Mouse (Mus musculus): ENCODE data around the gene Tmem262. TPM values are rescaled to one million over a fixed set of nuclear protein-coding genes. Genes with fewer than 3 reads are reported as not detected.

Tmem262 gene
- polyA plus RNA-seq, 1 experiment from 2014 or later: not detected

DNA sequence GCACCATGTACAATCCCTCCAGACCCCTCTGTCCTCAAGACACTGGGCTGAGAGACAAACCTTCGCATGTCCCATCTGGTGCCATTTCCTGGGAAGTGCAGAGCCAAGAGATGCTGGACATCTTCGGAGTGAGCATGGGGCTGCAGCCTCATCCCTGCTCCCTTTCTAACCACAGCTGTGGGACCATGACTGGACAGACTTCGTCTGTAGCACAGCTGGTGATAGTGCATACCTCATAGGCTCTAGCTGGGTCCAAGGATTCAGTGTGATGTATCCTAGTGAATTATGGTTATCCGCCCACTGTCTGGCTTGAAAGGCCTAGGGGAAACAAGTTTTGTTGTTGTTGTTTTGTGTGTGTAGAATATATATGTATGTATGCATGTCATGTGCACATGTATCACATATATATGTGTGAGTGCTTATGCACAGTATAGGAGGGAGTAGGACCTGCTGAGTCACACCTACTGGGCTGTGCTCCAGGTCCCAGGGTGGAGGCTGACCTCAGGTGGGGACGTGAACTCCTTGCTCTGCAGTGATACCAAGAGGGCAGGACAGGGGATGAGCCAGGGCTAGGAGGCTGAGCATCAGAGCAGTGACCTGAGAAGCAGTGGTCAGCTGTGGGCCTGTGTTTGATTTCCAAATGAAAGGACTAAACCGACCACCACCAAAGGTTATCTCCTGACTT is 22.5 kb downstream of the Tmem262 start:
- peaks cover 3% of the 10 kb centered on the region for H3K36me3 ChIP-seq (ENCODE audit: control insufficient read depth, insufficient read depth, low read length)
- no peak overlapping the region for H3K27ac ChIP-seq (replicated peaks; ENCODE audit: low read depth, low read length)
- ATAC-seq (ENCODE audit: insufficient number of reproducible peaks, low FRiP score, low TSS enrichment, low read depth) (no peak), DNase-seq (ENCODE audit: low spot score) (no peak)
- H3K27me3 ChIP-seq (ENCODE audit: control insufficient read depth, insufficient read depth, low read length): no peaks in the 10 kb centered on the region
- H3K4me3 ChIP-seq (ENCODE audit: low read depth, low read length): no peak overlapping the region
- no peak overlapping the region for H3K4me2 ChIP-seq (ENCODE audit: low read depth, severe bottlenecking)
- WGBS: 78% methylated on average over 6 of the region's 6 CpGs
- H3K9me3 ChIP-seq (ENCODE audit: control insufficient read depth, low read length): no peaks in the 10 kb centered on the region
- H3K9ac ChIP-seq (ENCODE audit: low read length): no peak overlapping the region
- H3K4me1 ChIP-seq (ENCODE audit: control insufficient read depth, insufficient read depth, low read length): no peaks in the 10 kb centered on the region

DNA sequence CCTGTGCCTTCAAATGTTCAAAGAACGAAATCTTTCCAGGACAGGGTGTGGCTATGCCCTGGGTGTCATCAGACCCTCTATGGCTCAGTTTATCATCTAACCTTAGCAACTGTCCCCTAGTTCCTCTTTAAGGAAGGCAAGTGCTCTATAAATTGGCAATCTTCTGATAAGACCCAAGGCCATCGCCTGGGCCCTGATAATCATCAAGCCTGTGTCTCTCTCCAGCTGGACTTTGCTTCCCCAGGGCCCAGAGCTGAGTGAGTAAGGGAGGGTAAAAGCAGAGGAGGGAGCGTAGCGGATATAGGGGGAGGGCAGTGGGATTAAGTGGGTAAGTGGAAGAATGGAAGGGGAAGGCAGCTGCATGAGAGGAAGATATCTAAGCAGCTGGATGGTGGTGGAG is 24.6 kb downstream of the Tmem262 start:
- WGBS: 88% methylated on average over 4 of the region's 4 CpGs
- ATAC-seq (ENCODE audit: insufficient number of reproducible peaks, low FRiP score, low TSS enrichment, low read depth): no peak

DNA sequence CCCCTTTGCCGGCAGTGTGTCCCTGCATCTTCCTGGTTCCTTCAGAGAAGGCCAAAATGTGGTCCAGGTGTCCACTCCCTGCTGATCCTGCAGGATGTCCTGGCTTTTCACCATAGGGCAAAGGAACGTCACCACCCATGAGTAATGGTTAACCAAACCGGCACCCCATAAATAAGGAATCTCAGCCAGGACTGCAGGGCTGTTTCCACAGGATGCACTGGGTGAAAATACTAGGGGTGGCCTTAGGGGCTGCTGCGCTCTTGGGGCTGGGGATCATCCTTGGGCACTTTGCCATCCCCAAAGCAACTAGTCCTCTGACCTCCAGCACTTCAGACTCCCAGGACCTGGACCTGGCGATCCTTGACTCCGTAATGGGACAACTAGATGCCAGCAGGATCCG is 25.8 kb downstream of the Tmem262 start, which contains the start of gene Naaladl1:
TSS of gene Naaladl1 (plus strand) at position 197 of the 400 bp plus-strand sequence.
- Histone ChIP-seq H3K9me3 (ENCODE audit: control insufficient read depth, low read length) (no peaks in the 10 kb centered on the region), H3K4me3 (ENCODE audit: low read depth, low read length) (no peak within 1 kb of the TSS), H3K27ac (replicated peaks; ENCODE audit: low read depth, low read length) (no peak within 1 kb of the TSS), H3K4me1 (ENCODE audit: control insufficient read depth, insufficient read depth, low read length) (no peaks in the 10 kb centered on the region), H3K4me2 (ENCODE audit: low read depth, severe bottlenecking) (no peak within 1 kb of the TSS), H3K9ac (ENCODE audit: low read length) (no peak within 1 kb of the TSS), H3K27me3 (ENCODE audit: control insufficient read depth, insufficient read depth, low read length) (no peaks in the 10 kb centered on the region), H3K36me3 (ENCODE audit: control insufficient read depth, insufficient read depth, low read length) (no peaks in the 10 kb centered on the region)
- DNase-seq (ENCODE audit: low spot score) (no peak), ATAC-seq (ENCODE audit: insufficient number of reproducible peaks, low FRiP score, low TSS enrichment, low read depth) (no peak)
- WGBS: 81% methylated on average over 7 of the region's 7 CpGs

More for the DNA sequence above, 24.6 kb downstream of the Tmem262 start:
- H3K9me3 ChIP-seq (ENCODE audit: control insufficient read depth, low read length): no peaks in the 10 kb centered on the region
- no peak for DNase-seq (ENCODE audit: low spot score)
- no peaks in the 10 kb centered on the region for H3K27me3 ChIP-seq (ENCODE audit: control insufficient read depth, insufficient read depth, low read length)
- no peak overlapping the region for H3K9ac ChIP-seq (ENCODE audit: low read length)
- H3K4me3 ChIP-seq (ENCODE audit: low read depth, low read length): no peak overlapping the region
- H3K4me2 ChIP-seq (ENCODE audit: low read depth, severe bottlenecking): no peak overlapping the region
- H3K27ac ChIP-seq (replicated peaks; ENCODE audit: low read depth, low read length): no peak overlapping the region
- H3K36me3 ChIP-seq (ENCODE audit: control insufficient read depth, insufficient read depth, low read length): peaks cover 3% of the 10 kb centered on the region
- no peaks in the 10 kb centered on the region for H3K4me1 ChIP-seq (ENCODE audit: control insufficient read depth, insufficient read depth, low read length)

DNA sequence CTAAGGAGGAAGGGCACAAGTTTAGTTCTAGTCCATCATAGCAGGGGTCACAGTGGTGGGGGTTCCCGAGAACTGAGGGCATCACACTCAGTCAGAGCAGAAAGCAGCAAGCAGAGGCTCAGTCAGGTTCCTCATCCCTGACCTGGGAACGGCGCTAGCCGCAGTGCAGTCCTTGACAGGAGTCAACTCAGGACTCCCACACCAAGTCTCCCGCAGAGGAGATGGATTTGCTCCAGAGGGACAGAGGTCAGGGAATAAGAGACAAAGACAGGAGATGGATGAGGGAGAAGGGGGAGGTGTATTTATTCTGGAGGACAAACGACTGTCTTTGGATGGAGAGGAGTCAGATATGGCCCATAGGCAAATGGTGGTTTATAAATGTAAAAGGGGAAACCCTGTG is 33.3 kb downstream of the Tmem262 start:
- peaks cover 10% of the 10 kb centered on the region; the same call in 1 of the 2 replicates for H3K36me3 ChIP-seq (ENCODE audit: control insufficient read depth, insufficient read depth, low read length)
- no peaks in the 10 kb centered on the region for H3K9me3 ChIP-seq (ENCODE audit: control insufficient read depth, low read length)
- 63% methylated on average over 6 of the region's 6 CpGs for WGBS
- no peak overlapping the region for H3K27ac ChIP-seq (replicated peaks; ENCODE audit: low read depth, low read length)
- H3K4me3 ChIP-seq (ENCODE audit: low read depth, low read length): no peak overlapping the region
- no peaks in the 10 kb centered on the region for H3K27me3 ChIP-seq (ENCODE audit: control insufficient read depth, insufficient read depth, low read length)
- H3K9ac ChIP-seq (ENCODE audit: low read length): no peak overlapping the region
- no peak for ATAC-seq (ENCODE audit: insufficient number of reproducible peaks, low FRiP score, low TSS enrichment, low read depth)
- H3K4me1 ChIP-seq (ENCODE audit: control insufficient read depth, insufficient read depth, low read length): peaks cover 3% of the 10 kb centered on the region
- no peak overlapping the region for H3K4me2 ChIP-seq (ENCODE audit: low read depth, severe bottlenecking)
- no peak for DNase-seq (ENCODE audit: low spot score)

DNA sequence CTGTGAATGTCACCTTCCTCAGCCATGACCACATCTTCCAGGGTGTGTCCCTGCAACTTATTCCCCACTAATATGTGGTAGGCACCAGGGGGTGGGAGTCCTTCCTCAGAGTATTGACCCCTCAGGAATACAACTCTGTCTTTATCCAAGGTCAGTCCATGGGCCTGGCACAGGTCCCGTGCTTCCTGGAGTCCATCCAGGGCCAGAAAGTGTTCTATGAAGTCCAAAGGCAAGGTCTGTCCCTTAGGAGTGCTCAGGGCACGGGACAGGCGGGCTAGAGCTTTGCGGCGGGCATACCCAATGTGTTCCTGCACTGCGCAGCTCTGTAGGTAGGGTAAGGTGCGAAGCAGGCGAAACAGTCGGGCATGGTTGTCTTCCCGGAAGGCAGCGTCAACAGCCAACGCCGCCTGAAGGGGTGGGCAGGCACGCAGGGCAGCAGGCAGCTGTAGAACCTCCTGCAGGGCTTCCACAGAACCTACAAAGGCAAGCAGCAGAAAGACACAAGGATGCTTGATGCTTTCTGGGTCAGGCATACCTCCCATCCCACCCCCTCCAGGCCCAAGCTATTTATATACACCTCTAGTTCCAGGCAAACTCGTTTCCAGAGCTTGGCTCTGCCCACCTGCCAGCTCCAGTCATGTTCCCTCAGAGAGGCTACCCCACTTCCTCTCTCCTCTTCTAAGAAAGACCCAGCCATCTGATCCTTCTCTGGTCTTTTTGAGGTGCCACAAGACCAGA is 36.4 kb downstream of the Tmem262 start:
- no peak overlapping the region for H3K4me3 ChIP-seq (ENCODE audit: low read depth, low read length)
- no peak overlapping the region; the same call in 1 of the 2 replicates for H3K9ac ChIP-seq (ENCODE audit: low read length)
- no peak for ATAC-seq (ENCODE audit: insufficient number of reproducible peaks, low FRiP score, low TSS enrichment, low read depth)
- no peaks in the 10 kb centered on the region for H3K27me3 ChIP-seq (ENCODE audit: control insufficient read depth, insufficient read depth, low read length)
- H3K36me3 ChIP-seq (ENCODE audit: control insufficient read depth, insufficient read depth, low read length): peaks cover 13% of the 10 kb centered on the region
- DNase-seq (ENCODE audit: low spot score): no peak
- no peak overlapping the region for H3K4me2 ChIP-seq (ENCODE audit: low read depth, severe bottlenecking)
- peaks cover 3% of the 10 kb centered on the region for H3K4me1 ChIP-seq (ENCODE audit: control insufficient read depth, insufficient read depth, low read length)
- no peaks in the 10 kb centered on the region for H3K9me3 ChIP-seq (ENCODE audit: control insufficient read depth, low read length)
- no peak overlapping the region for H3K27ac ChIP-seq (replicated peaks; ENCODE audit: low read depth, low read length)
- 91% methylated on average over 15 of the region's 15 CpGs for WGBS

DNA sequence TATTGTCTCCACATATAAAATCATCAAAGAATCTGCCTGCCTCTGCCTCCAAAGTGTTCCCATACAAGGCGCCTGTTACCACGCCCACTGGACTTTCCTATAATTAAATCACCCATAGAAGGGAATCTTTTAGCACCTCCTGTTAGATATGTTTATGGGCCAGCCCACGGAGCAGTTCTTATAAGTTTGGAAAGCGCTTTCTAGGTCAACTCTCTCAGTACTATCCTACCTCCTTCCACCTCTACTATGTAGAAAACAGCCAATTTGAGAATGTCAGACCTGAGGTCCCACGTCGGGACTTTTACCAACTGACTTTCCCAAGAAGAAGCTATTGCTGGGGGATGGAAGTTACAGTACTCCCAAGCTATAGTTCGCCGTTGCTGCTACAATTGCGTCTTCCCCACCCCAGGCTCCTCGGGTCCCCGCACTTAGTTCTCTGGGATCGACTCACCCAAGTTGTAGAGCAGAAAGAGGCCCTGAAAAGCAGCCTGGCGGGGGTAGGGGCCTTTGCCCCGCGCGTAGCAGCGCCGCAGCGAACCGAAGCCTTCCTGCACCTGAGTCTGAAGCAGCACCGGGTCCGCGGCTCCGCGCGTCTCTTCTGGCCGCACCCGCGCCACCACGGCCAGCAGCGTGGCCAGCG is 37.6 kb downstream of the Tmem262 start:
- H3K9ac ChIP-seq (ENCODE audit: low read length): peak overlapping the region; percentile 87
- peaks cover 13% of the 10 kb centered on the region for H3K36me3 ChIP-seq (ENCODE audit: control insufficient read depth, insufficient read depth, low read length)
- H3K4me1 ChIP-seq (ENCODE audit: control insufficient read depth, insufficient read depth, low read length): peaks cover 3% of the 10 kb centered on the region
- H3K4me3 ChIP-seq (ENCODE audit: low read depth, low read length): peak overlapping the region; percentile 69
- peak overlapping the region; percentile 96 for H3K27ac ChIP-seq (replicated peaks; ENCODE audit: low read depth, low read length)
- H3K4me2 ChIP-seq (ENCODE audit: low read depth, severe bottlenecking): peak overlapping the region; percentile 90
- ATAC-seq (ENCODE audit: insufficient number of reproducible peaks, low FRiP score, low TSS enrichment, low read depth) (no peak), DNase-seq (ENCODE audit: low spot score) (no peak)
- WGBS: 6% methylated on average over 32 of the region's 32 CpGs
- H3K9me3 ChIP-seq (ENCODE audit: control insufficient read depth, low read length): no peaks in the 10 kb centered on the region
- no peaks in the 10 kb centered on the region for H3K27me3 ChIP-seq (ENCODE audit: control insufficient read depth, insufficient read depth, low read length)

DNA sequence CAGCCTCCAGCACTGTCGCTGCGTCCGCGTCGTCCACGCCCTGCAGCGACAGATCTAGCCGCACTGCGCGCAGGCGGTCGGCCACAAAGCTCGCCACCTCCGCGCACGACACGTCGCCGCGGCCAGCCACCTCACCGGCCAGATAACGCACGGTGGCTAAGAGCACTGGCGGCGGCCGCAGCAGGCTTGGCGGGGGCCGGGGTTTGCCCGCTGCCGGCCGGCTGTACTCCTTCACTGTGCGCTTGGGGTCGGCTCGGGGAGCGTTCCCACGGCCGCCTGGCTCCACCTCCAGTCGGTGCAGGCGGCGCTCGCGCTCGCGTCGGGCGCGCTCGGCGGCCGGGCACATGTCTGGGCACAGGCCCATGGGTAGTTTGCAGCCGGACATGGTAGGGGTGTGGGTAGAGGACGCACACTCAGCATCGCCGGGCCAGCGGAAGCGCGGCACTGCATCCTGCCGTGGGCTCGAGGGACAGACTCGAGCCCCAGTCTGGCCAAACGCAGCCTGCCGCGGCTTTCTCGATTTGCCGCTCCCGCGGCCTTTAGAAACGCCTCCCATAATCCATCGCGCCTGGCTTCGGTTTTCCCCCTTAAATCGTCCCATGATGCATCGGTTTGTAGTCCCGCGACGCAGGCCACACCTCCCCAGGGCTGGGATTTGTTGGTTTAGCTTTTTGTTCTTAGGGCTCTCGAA is 38.3 kb downstream of the Tmem262 start, which contains the start of gene Sac3d1:
TSS of gene Sac3d1 (minus strand) at position 665 of the 691 bp plus-strand sequence.
- peak; percentile 80 for ATAC-seq (ENCODE audit: insufficient number of reproducible peaks, low FRiP score, low TSS enrichment, low read depth)
- Histone ChIP-seq H3K4me3 (ENCODE audit: low read depth, low read length) (peak within 1 kb of the TSS; percentile 69), H3K4me1 (ENCODE audit: control insufficient read depth, insufficient read depth, low read length) (peaks cover 3% of the 10 kb centered on the region), H3K9me3 (ENCODE audit: control insufficient read depth, low read length) (no peaks in the 10 kb centered on the region), H3K27me3 (ENCODE audit: control insufficient read depth, insufficient read depth, low read length) (no peaks in the 10 kb centered on the region), H3K9ac (ENCODE audit: low read length) (peak within 1 kb of the TSS; percentile 87), H3K27ac (replicated peaks; ENCODE audit: low read depth, low read length) (peak within 1 kb of the TSS; percentile 96), H3K36me3 (ENCODE audit: control insufficient read depth, insufficient read depth, low read length) (peaks cover 13% of the 10 kb centered on the region), H3K4me2 (ENCODE audit: low read depth, severe bottlenecking) (peak within 1 kb of the TSS; percentile 90)
- under 1% methylated on average over 77 of the region's 77 CpGs for WGBS
- peak; percentile 92 for DNase-seq (ENCODE audit: low spot score)

DNA sequence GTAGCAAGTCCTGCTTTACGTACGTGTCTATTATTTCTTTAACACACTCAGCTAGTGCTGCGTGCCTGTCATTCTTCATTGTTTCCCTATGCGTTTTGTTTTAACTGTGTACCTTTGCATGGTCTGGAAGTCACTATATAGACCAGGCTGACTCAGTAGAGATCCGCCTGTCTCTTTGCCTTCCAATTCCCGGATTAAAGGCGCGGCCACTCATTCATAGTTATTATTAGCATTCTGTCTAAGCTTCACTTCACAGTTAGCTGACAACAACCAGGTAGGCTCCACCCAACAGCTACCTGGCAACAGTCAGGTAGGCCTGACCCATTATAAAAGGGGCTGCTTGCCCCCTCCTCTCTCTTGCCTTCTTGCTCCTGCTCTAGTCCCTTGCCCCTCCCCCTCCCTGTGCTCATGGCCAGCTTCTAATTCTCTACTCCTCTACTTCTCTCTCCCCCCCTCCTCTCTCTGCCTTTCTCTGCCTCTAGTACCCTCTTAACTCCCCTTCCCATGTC is 38.9 kb downstream of the Tmem262 start:
- 4% methylated on average over 8 of the region's 8 CpGs for WGBS
- no peaks in the 10 kb centered on the region for H3K9me3 ChIP-seq (ENCODE audit: control insufficient read depth, low read length)
- H3K4me2 ChIP-seq (ENCODE audit: low read depth, severe bottlenecking): peak overlapping the region; percentile 90
- peaks cover 3% of the 10 kb centered on the region for H3K4me1 ChIP-seq (ENCODE audit: control insufficient read depth, insufficient read depth, low read length)
- no peaks in the 10 kb centered on the region for H3K27me3 ChIP-seq (ENCODE audit: control insufficient read depth, insufficient read depth, low read length)
- H3K4me3 ChIP-seq (ENCODE audit: low read depth, low read length): peak overlapping the region; percentile 69
- ATAC-seq (ENCODE audit: insufficient number of reproducible peaks, low FRiP score, low TSS enrichment, low read depth) (peak; percentile 33; the same call in 1 of the 2 replicates), DNase-seq (ENCODE audit: low spot score) (no peak)
- peak overlapping the region; percentile 96; the same call in 1 of the 2 replicates for H3K27ac ChIP-seq (replicated peaks; ENCODE audit: low read depth, low read length)
- peaks cover 13% of the 10 kb centered on the region for H3K36me3 ChIP-seq (ENCODE audit: control insufficient read depth, insufficient read depth, low read length)
- peak overlapping the region; percentile 87 for H3K9ac ChIP-seq (ENCODE audit: low read length)
